Mouse (Mus musculus): ENCODE results near the gene Itih5. TPM values are rescaled to one million over a fixed set of nuclear protein-coding genes. Genes with fewer than 3 reads are reported as not detected.

Itih5 gene
- polyA plus RNA-seq, 1 experiment from 2014 or later, result 7.7 TPM

- no peak for DNase-seq
- Histone ChIP-seq H3K4me1 (ENCODE audit: control insufficient read depth, insufficient read depth, low read length) (0 out of 2 replicates have a peak, but pooled peaks cover 4% of the 10 kb centered on the region), H3K36me3 (ENCODE audit: control insufficient read depth, insufficient read depth, low read length) (no peaks in the 10 kb centered on the region), H3K27ac (replicated peaks; ENCODE audit: low read depth, low read length) (no peak overlapping the region), H3K27me3 (ENCODE audit: control insufficient read depth, insufficient read depth, low read length) (peaks cover 34% of the 10 kb centered on the region), H3K4me3 (replicated peaks; ENCODE audit: low read depth, low read length) (no peak overlapping the region), H3K9ac (replicated peaks; ENCODE audit: low read length) (no peak overlapping the region), H3K4me2 (ENCODE audit: low read length) (no peak overlapping the region), H3K9me3 (ENCODE audit: control insufficient read depth, low read length) (no peaks in the 10 kb centered on the region)
- no peak for ATAC-seq (ENCODE audit: low FRiP score, low TSS enrichment)
- 20% methylated on average over 5 of the region's 5 CpGs for WGBS
Measured at GRCm38 (mm10) chr2:10283686-10284085, 130.3 kb downstream of the Itih5 start.

- peak; percentile 67 for DNase-seq
- H3K27me3 ChIP-seq (ENCODE audit: control insufficient read depth, insufficient read depth, low read length), result peaks cover 34% of the 10 kb centered on the region
- no peak overlapping the region for H3K4me3 ChIP-seq (replicated peaks; ENCODE audit: low read depth, low read length)
Measured at GRCm38 (mm10) chr2:10284636-10285270, 131.4 kb downstream of the Itih5 start.

GRCm38 (mm10) chr2:10285975-10286374 is 132.6 kb downstream of the Itih5 start:
- Histone ChIP-seq H3K9ac (replicated peaks; ENCODE audit: low read length) (no peak overlapping the region), H3K36me3 (ENCODE audit: control insufficient read depth, insufficient read depth, low read length) (no peaks in the 10 kb centered on the region), H3K9me3 (ENCODE audit: control insufficient read depth, low read length) (no peaks in the 10 kb centered on the region), H3K27me3 (ENCODE audit: control insufficient read depth, insufficient read depth, low read length) (peaks cover 38% of the 10 kb centered on the region), H3K4me3 (replicated peaks; ENCODE audit: low read depth, low read length) (no peak overlapping the region), H3K4me2 (ENCODE audit: low read length) (no peak overlapping the region), H3K27ac (replicated peaks; ENCODE audit: low read depth, low read length) (no peak overlapping the region), H3K4me1 (ENCODE audit: control insufficient read depth, insufficient read depth, low read length) (0 out of 2 replicates have a peak, but pooled peaks cover 4% of the 10 kb centered on the region)
- DNase-seq, result no peak
- no peak for ATAC-seq (ENCODE audit: low FRiP score, low TSS enrichment)
- 11% methylated on average over 13 of the region's 13 CpGs for WGBS

More at GRCm38 (mm10) chr2:10284636-10285270, 131.4 kb downstream of the Itih5 start:
- Histone ChIP-seq H3K27ac (replicated peaks; ENCODE audit: low read depth, low read length) (no peak overlapping the region), H3K9ac (replicated peaks; ENCODE audit: low read length) (no peak overlapping the region), H3K36me3 (ENCODE audit: control insufficient read depth, insufficient read depth, low read length) (no peaks in the 10 kb centered on the region), H3K4me1 (ENCODE audit: control insufficient read depth, insufficient read depth, low read length) (0 out of 2 replicates have a peak, but pooled peaks cover 4% of the 10 kb centered on the region), H3K4me2 (ENCODE audit: low read length) (no peak overlapping the region), H3K9me3 (ENCODE audit: control insufficient read depth, low read length) (no peaks in the 10 kb centered on the region)
- 2% methylated on average over 10 of the region's 10 CpGs for WGBS
- ATAC-seq (ENCODE audit: low FRiP score, low TSS enrichment), result no peak

GRCm38 (mm10) chr2:10288142-10288831 is 134.9 kb downstream of the Itih5 start:
- H3K27me3 ChIP-seq (ENCODE audit: control insufficient read depth, insufficient read depth, low read length), result peaks cover 28% of the 10 kb centered on the region
- H3K4me2 ChIP-seq (ENCODE audit: low read length), result no peak overlapping the region
- H3K9ac ChIP-seq (replicated peaks; ENCODE audit: low read length), result no peak overlapping the region
- DNase-seq (peak; percentile 91), ATAC-seq (ENCODE audit: low FRiP score, low TSS enrichment) (no peak; the same call in 1 of the 2 replicates)
- H3K9me3 ChIP-seq (ENCODE audit: control insufficient read depth, low read length), result no peaks in the 10 kb centered on the region
- H3K36me3 ChIP-seq (ENCODE audit: control insufficient read depth, insufficient read depth, low read length), result no peaks in the 10 kb centered on the region
- 17% methylated on average over 12 of the region's 12 CpGs for WGBS
- no peak overlapping the region for H3K4me3 ChIP-seq (replicated peaks; ENCODE audit: low read depth, low read length)
- no peak overlapping the region for H3K27ac ChIP-seq (replicated peaks; ENCODE audit: low read depth, low read length)
- H3K4me1 ChIP-seq (ENCODE audit: control insufficient read depth, insufficient read depth, low read length), result 0 out of 2 replicates have a peak, but pooled peaks cover 4% of the 10 kb centered on the region

GRCm38 (mm10) chr2:10288881-10289280 is 135.5 kb downstream of the Itih5 start:
- H3K27me3 ChIP-seq (ENCODE audit: control insufficient read depth, insufficient read depth, low read length), result peaks cover 22% of the 10 kb centered on the region
- no peak overlapping the region for H3K9ac ChIP-seq (replicated peaks; ENCODE audit: low read length)
- H3K9me3 ChIP-seq (ENCODE audit: control insufficient read depth, low read length), result no peaks in the 10 kb centered on the region
- H3K4me2 ChIP-seq (ENCODE audit: low read length), result no peak overlapping the region
- no peak overlapping the region for H3K27ac ChIP-seq (replicated peaks; ENCODE audit: low read depth, low read length)
- DNase-seq (no peak), ATAC-seq (ENCODE audit: low FRiP score, low TSS enrichment) (no peak)
- H3K36me3 ChIP-seq (ENCODE audit: control insufficient read depth, insufficient read depth, low read length), result no peaks in the 10 kb centered on the region
- H3K4me3 ChIP-seq (replicated peaks; ENCODE audit: low read depth, low read length), result no peak overlapping the region
- H3K4me1 ChIP-seq (ENCODE audit: control insufficient read depth, insufficient read depth, low read length), result 0 out of 2 replicates have a peak, but pooled peaks cover 4% of the 10 kb centered on the region
- 0% methylated on average over 1 of the region's 1 CpGs for WGBS

GRCm38 (mm10) chr2:10290115-10290514 is 136.7 kb downstream of the Itih5 start:
- no peak for DNase-seq
- WGBS, result 81% methylated on average over 7 of the region's 7 CpGs
- H3K27me3 ChIP-seq (ENCODE audit: control insufficient read depth, insufficient read depth, low read length), result peaks cover 22% of the 10 kb centered on the region; the same call in 1 of the 2 replicates

GRCm38 (mm10) chr2:10293556-10294206 is 140.3 kb downstream of the Itih5 start:
- 36% methylated on average over 10 of the region's 10 CpGs for WGBS
- Histone ChIP-seq H3K9me3 (ENCODE audit: control insufficient read depth, low read length) (no peaks in the 10 kb centered on the region), H3K27ac (replicated peaks; ENCODE audit: low read depth, low read length) (no peak overlapping the region), H3K36me3 (ENCODE audit: control insufficient read depth, insufficient read depth, low read length) (no peaks in the 10 kb centered on the region), H3K4me3 (replicated peaks; ENCODE audit: low read depth, low read length) (no peak overlapping the region), H3K27me3 (ENCODE audit: control insufficient read depth, insufficient read depth, low read length) (peaks cover 7% of the 10 kb centered on the region; the same call in 1 of the 2 replicates), H3K4me1 (ENCODE audit: control insufficient read depth, insufficient read depth, low read length) (0 out of 2 replicates have a peak, but pooled peaks cover 3% of the 10 kb centered on the region), H3K9ac (replicated peaks; ENCODE audit: low read length) (no peak overlapping the region), H3K4me2 (ENCODE audit: low read length) (no peak overlapping the region)
- no peak for ATAC-seq (ENCODE audit: low FRiP score, low TSS enrichment)
- no peak for DNase-seq

More at GRCm38 (mm10) chr2:10290115-10290514, 136.7 kb downstream of the Itih5 start:
- H3K9me3 ChIP-seq (ENCODE audit: control insufficient read depth, low read length), result no peaks in the 10 kb centered on the region
- H3K9ac ChIP-seq (replicated peaks; ENCODE audit: low read length), result no peak overlapping the region
- no peak overlapping the region for H3K4me2 ChIP-seq (ENCODE audit: low read length)
- no peak overlapping the region for H3K27ac ChIP-seq (replicated peaks; ENCODE audit: low read depth, low read length)
- ATAC-seq (ENCODE audit: low FRiP score, low TSS enrichment), result no peak
- no peaks in the 10 kb centered on the region for H3K36me3 ChIP-seq (ENCODE audit: control insufficient read depth, insufficient read depth, low read length)
- no peaks in the 10 kb centered on the region for H3K4me1 ChIP-seq (ENCODE audit: control insufficient read depth, insufficient read depth, low read length)
- no peak overlapping the region for H3K4me3 ChIP-seq (replicated peaks; ENCODE audit: low read depth, low read length)

- Histone ChIP-seq H3K4me1 (ENCODE audit: control insufficient read depth, insufficient read depth, low read length) (0 out of 2 replicates have a peak, but pooled peaks cover 3% of the 10 kb centered on the region), H3K9ac (replicated peaks; ENCODE audit: low read length) (no peak overlapping the region), H3K9me3 (ENCODE audit: control insufficient read depth, low read length) (no peaks in the 10 kb centered on the region), H3K36me3 (ENCODE audit: control insufficient read depth, insufficient read depth, low read length) (no peaks in the 10 kb centered on the region), H3K4me3 (replicated peaks; ENCODE audit: low read depth, low read length) (no peak overlapping the region), H3K4me2 (ENCODE audit: low read length) (no peak overlapping the region), H3K27me3 (ENCODE audit: control insufficient read depth, insufficient read depth, low read length) (peaks cover 3% of the 10 kb centered on the region; the same call in 1 of the 2 replicates), H3K27ac (replicated peaks; ENCODE audit: low read depth, low read length) (no peak overlapping the region)
- WGBS, result 14% methylated on average over 11 of the region's 11 CpGs
- ATAC-seq (ENCODE audit: low FRiP score, low TSS enrichment) (no peak), DNase-seq (no peak)
Measured at GRCm38 (mm10) chr2:10295908-10296307, 142.5 kb downstream of the Itih5 start.

Measured in midbrain, embryonic 14.5 days (tissue).